Mouse (Mus musculus): ENCODE results near the gene Hoxb6. TPM values are rescaled to one million over a fixed set of nuclear protein-coding genes. Genes with fewer than 3 reads are reported as not detected.

Gene Hoxb6
- polyA plus RNA-seq, 1 experiment = not detected

GRCm38 (mm10) chr11:96304381-96305195 lies 12.3 kb downstream of the Hoxb6 start:
- H3K36me3 ChIP-seq (ENCODE audit: control insufficient read depth, insufficient read depth) = no peaks in the 10 kb centered on the region
- no peak for TF ChIP-seq REST (IDR thresholded peaks at IDR 0.05; ENCODE audit: insufficient read depth, insufficient read length)
- TF ChIP-seq CEBPB (IDR thresholded peaks at IDR 0.05; ENCODE audit: insufficient read depth, poor library complexity, severe bottlenecking) = no peak
- TF ChIP-seq SRF (IDR thresholded peaks at IDR 0.05; ENCODE audit: control insufficient read depth, insufficient read length, low read depth) = no peak
- no peak for TF ChIP-seq TCF12 (IDR thresholded peaks at IDR 0.05; ENCODE audit: insufficient read depth, poor library complexity, severe bottlenecking)
- TF ChIP-seq POLR2AphosphoS2 (IDR thresholded peaks at IDR 0.05; ENCODE audit: insufficient read length, low read depth) = no peak
- TF ChIP-seq MYOG (IDR thresholded peaks at IDR 0.05; ENCODE audit: control insufficient read depth in 1 of 3, insufficient read depth in 1 of 3, insufficient read length in 2 of 3, low read depth in 2 of 3) = no peak
- TF ChIP-seq USF1 (IDR thresholded peaks at IDR 0.05; ENCODE audit: low read depth) = no peak
- no peak for TF ChIP-seq MAX (IDR thresholded peaks at IDR 0.05; ENCODE audit: low read depth)
- no peak for TF ChIP-seq MYOD1 (IDR thresholded peaks at IDR 0.05; ENCODE audit: control insufficient read depth in 1 of 3, insufficient read length in 2 of 3, low read depth in 2 of 3)
- no peak for TF ChIP-seq E2F4 (IDR thresholded peaks at IDR 0.05; ENCODE audit: insufficient read depth)
- no peak for TF ChIP-seq TCF3 (IDR thresholded peaks at IDR 0.05; ENCODE audit: insufficient read length, low read depth)
- TF ChIP-seq POLR2A (IDR thresholded peaks at IDR 0.05; ENCODE audit: insufficient read length, low read depth) = no peak
- H3K4me2 ChIP-seq (ENCODE audit: low read depth) = no peak overlapping the region
- H3K4me3 ChIP-seq = no peak overlapping the region
- no peak overlapping the region for H3ac ChIP-seq (ENCODE audit: control insufficient read depth, insufficient read length)
- no peaks in the 10 kb centered on the region for H3K79me2 ChIP-seq (ENCODE audit: control insufficient read depth, insufficient read depth)
- peaks cover 79% of the 10 kb centered on the region for H3K27me3 ChIP-seq (ENCODE audit: control insufficient read depth, insufficient read depth, insufficient read length)

- H3K36me3 ChIP-seq (ENCODE audit: control insufficient read depth, insufficient read depth) = no peaks in the 10 kb centered on the region
- H3K27me3 ChIP-seq (ENCODE audit: control insufficient read depth, insufficient read depth, insufficient read length) = peaks cover 72% of the 10 kb centered on the region
- H3K4me2 ChIP-seq (ENCODE audit: low read depth) = no peak overlapping the region
- TF ChIP-seq E2F4 (IDR thresholded peaks at IDR 0.05; ENCODE audit: insufficient read depth) = no peak
- no peak for TF ChIP-seq USF1 (IDR thresholded peaks at IDR 0.05; ENCODE audit: low read depth)
- no peak for TF ChIP-seq TCF3 (IDR thresholded peaks at IDR 0.05; ENCODE audit: insufficient read length, low read depth)
- TF ChIP-seq TCF12 (IDR thresholded peaks at IDR 0.05; ENCODE audit: insufficient read depth, poor library complexity, severe bottlenecking) = no peak
- TF ChIP-seq POLR2AphosphoS2 (IDR thresholded peaks at IDR 0.05; ENCODE audit: insufficient read length, low read depth) = no peak
- no peak for TF ChIP-seq SRF (IDR thresholded peaks at IDR 0.05; ENCODE audit: control insufficient read depth, insufficient read length, low read depth)
- no peak for TF ChIP-seq MYOG (IDR thresholded peaks at IDR 0.05; ENCODE audit: control insufficient read depth in 1 of 3, insufficient read depth in 1 of 3, insufficient read length in 2 of 3, low read depth in 2 of 3)
- no peak for TF ChIP-seq REST (IDR thresholded peaks at IDR 0.05; ENCODE audit: insufficient read depth, insufficient read length)
- TF ChIP-seq CEBPB (IDR thresholded peaks at IDR 0.05; ENCODE audit: insufficient read depth, poor library complexity, severe bottlenecking) = no peak
- TF ChIP-seq MAX (IDR thresholded peaks at IDR 0.05; ENCODE audit: low read depth) = no peak
- TF ChIP-seq MYOD1 (IDR thresholded peaks at IDR 0.05; ENCODE audit: control insufficient read depth in 1 of 3, insufficient read length in 2 of 3, low read depth in 2 of 3) = no peak
- no peak for TF ChIP-seq POLR2A (IDR thresholded peaks at IDR 0.05; ENCODE audit: insufficient read length, low read depth)
- H3ac ChIP-seq (ENCODE audit: control insufficient read depth, insufficient read length) = no peak overlapping the region
- H3K4me3 ChIP-seq = no peak overlapping the region
- no peaks in the 10 kb centered on the region for H3K79me2 ChIP-seq (ENCODE audit: control insufficient read depth, insufficient read depth)
Measured at GRCm38 (mm10) chr11:96305505-96306182, 13.4 kb downstream of the Hoxb6 start.

- Histone ChIP-seq H3K36me3 (ENCODE audit: control insufficient read depth, insufficient read depth) (no peaks in the 10 kb centered on the region), H3K79me2 (ENCODE audit: control insufficient read depth, insufficient read depth) (no peaks in the 10 kb centered on the region), H3K4me3 (no peak overlapping the region), H3K27me3 (ENCODE audit: control insufficient read depth, insufficient read depth, insufficient read length) (peaks cover 72% of the 10 kb centered on the region), H3ac (ENCODE audit: control insufficient read depth, insufficient read length) (no peak overlapping the region), H3K4me2 (ENCODE audit: low read depth) (no peak overlapping the region)
- TF ChIP-seq POLR2AphosphoS2 (IDR thresholded peaks at IDR 0.05; ENCODE audit: insufficient read length, low read depth) = no peak
- no peak for TF ChIP-seq MAX (IDR thresholded peaks at IDR 0.05; ENCODE audit: low read depth)
- no peak for TF ChIP-seq MYOG (IDR thresholded peaks at IDR 0.05; ENCODE audit: control insufficient read depth in 1 of 3, insufficient read depth in 1 of 3, insufficient read length in 2 of 3, low read depth in 2 of 3)
- TF ChIP-seq SRF (IDR thresholded peaks at IDR 0.05; ENCODE audit: control insufficient read depth, insufficient read length, low read depth) = no peak
- TF ChIP-seq POLR2A (IDR thresholded peaks at IDR 0.05; ENCODE audit: insufficient read length, low read depth) = no peak
- TF ChIP-seq CEBPB (IDR thresholded peaks at IDR 0.05; ENCODE audit: insufficient read depth, poor library complexity, severe bottlenecking) = no peak
- no peak for TF ChIP-seq USF1 (IDR thresholded peaks at IDR 0.05; ENCODE audit: low read depth)
- no peak for TF ChIP-seq TCF3 (IDR thresholded peaks at IDR 0.05; ENCODE audit: insufficient read length, low read depth)
- no peak for TF ChIP-seq MYOD1 (IDR thresholded peaks at IDR 0.05; ENCODE audit: control insufficient read depth in 1 of 3, insufficient read length in 2 of 3, low read depth in 2 of 3)
- TF ChIP-seq E2F4 (IDR thresholded peaks at IDR 0.05; ENCODE audit: insufficient read depth) = no peak
- TF ChIP-seq REST (IDR thresholded peaks at IDR 0.05; ENCODE audit: insufficient read depth, insufficient read length) = no peak
- no peak for TF ChIP-seq TCF12 (IDR thresholded peaks at IDR 0.05; ENCODE audit: insufficient read depth, poor library complexity, severe bottlenecking)
Measured at GRCm38 (mm10) chr11:96306183-96306907, 14.1 kb downstream of the Hoxb6 start.

- H3ac ChIP-seq (ENCODE audit: control insufficient read depth, insufficient read length) = no peak overlapping the region
- no peak overlapping the region for H3K4me2 ChIP-seq (ENCODE audit: low read depth)
- H3K36me3 ChIP-seq (ENCODE audit: control insufficient read depth, insufficient read depth) = no peaks in the 10 kb centered on the region
- no peaks in the 10 kb centered on the region for H3K79me2 ChIP-seq (ENCODE audit: control insufficient read depth, insufficient read depth)
- TF ChIP-seq POLR2A (IDR thresholded peaks at IDR 0.05; ENCODE audit: insufficient read length, low read depth) (no peak), USF1 (IDR thresholded peaks at IDR 0.05; ENCODE audit: low read depth) (no peak), TCF3 (IDR thresholded peaks at IDR 0.05; ENCODE audit: insufficient read length, low read depth) (no peak), SRF (IDR thresholded peaks at IDR 0.05; ENCODE audit: control insufficient read depth, insufficient read length, low read depth) (no peak), POLR2AphosphoS2 (IDR thresholded peaks at IDR 0.05; ENCODE audit: insufficient read length, low read depth) (no peak), MYOG (IDR thresholded peaks at IDR 0.05; ENCODE audit: control insufficient read depth in 1 of 3, insufficient read depth in 1 of 3, insufficient read length in 2 of 3, low read depth in 2 of 3) (no peak), MAX (IDR thresholded peaks at IDR 0.05; ENCODE audit: low read depth) (no peak), MYOD1 (IDR thresholded peaks at IDR 0.05; ENCODE audit: control insufficient read depth in 1 of 3, insufficient read length in 2 of 3, low read depth in 2 of 3) (no peak), CEBPB (IDR thresholded peaks at IDR 0.05; ENCODE audit: insufficient read depth, poor library complexity, severe bottlenecking) (no peak), TCF12 (IDR thresholded peaks at IDR 0.05; ENCODE audit: insufficient read depth, poor library complexity, severe bottlenecking) (no peak), E2F4 (IDR thresholded peaks at IDR 0.05; ENCODE audit: insufficient read depth) (no peak), REST (IDR thresholded peaks at IDR 0.05; ENCODE audit: insufficient read depth, insufficient read length) (no peak)
- no peak overlapping the region for H3K4me3 ChIP-seq
- H3K27me3 ChIP-seq (ENCODE audit: control insufficient read depth, insufficient read depth, insufficient read length) = peaks cover 68% of the 10 kb centered on the region
Measured at GRCm38 (mm10) chr11:96306908-96307269, 14.6 kb downstream of the Hoxb6 start.
